Mouse (Mus musculus) brain, embryonic 18.5 days (tissue): ENCODE data around the gene Ccnd1.

Experiments
- DNase-seq: peaks from one replicate; pipeline ENCODE4 v3.0.0-alpha.2; 2012; ENCODE audit warnings: low read depth, low spot score

Gene Ccnd1

DNA sequence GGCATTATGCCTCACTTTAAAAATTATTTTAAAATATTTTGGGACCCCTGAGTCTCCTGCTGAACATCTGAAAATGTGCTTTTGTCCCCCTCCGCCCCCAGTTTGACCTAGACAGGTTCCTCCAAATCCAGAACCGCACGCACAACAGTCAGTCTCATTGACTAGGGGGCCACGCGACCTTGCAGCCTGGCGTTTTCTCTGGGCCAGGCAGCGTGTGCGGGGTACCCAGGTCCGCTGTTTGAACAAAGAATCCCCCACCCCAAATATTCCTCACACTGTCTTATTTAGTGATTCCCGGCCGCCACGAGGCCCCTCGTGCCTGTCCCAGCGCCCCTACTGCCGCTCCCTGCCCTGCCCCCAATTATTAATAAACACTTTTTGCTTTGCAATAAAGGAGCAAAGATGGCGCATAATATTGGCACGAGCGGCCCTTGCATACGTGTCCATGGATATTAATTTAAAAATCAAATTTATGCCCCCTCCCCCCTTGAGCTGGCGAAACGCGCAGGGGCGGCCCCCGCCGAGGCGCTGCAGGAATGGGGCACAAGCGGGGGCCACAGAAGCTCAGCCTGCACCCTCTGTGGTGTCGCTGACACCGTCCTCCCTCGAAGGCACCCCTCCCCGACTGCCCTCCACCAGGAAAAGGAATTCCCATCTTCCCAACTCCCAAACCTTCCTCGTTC lies 923 bp downstream of the Ccnd1 start:
- DNase-seq = no peak

DNA sequence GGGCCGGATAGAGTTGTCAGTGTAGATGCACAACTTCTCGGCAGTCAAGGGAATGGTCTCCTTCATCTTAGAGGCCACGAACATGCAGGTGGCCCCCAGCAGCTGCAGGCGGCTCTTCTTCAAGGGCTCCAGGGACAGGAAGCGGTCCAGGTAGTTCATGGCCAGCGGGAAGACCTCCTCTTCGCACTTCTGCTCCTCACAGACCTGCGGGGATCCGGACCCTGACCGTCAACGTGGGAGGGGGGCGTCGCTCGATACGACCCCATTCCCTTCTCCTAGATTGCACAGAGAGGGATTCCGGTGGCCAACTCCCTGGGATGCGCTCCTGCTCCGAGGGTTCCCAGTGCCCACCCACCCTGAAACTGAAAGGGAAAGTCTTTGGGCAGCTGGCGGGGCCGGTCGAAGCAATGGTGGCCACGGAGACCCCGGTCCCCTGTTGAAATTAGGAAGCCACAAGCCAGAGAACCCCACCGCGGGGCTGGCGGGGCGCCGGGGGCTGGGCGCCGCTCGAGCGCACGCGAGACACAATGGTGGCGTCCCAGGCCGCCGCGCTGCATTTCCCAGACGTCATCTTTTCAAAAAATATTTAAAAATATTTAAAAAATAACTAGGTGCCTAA lies 1.7 kb downstream of the Ccnd1 start:
- DNase-seq = no peak

DNA sequence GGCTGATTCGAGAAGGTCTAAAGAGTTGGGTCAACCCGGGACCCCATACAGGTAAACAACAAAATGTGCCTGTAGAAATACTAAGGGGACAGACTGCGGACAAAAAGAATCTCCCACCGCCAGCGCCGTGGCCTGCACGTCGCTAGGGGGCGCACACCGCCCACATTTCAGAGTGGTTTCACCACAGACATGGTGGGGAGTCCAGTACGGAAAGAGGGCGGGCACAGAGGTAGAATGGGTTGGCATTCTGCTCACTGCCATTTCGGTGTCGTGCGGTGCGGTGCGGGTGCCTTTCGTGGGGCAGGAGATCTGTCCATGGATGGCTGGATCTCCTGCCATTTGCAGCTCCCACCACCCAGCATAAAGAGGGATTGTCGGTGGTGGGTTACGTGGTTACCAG lies 2.2 kb downstream of the Ccnd1 start:
- no peak for DNase-seq

DNA sequence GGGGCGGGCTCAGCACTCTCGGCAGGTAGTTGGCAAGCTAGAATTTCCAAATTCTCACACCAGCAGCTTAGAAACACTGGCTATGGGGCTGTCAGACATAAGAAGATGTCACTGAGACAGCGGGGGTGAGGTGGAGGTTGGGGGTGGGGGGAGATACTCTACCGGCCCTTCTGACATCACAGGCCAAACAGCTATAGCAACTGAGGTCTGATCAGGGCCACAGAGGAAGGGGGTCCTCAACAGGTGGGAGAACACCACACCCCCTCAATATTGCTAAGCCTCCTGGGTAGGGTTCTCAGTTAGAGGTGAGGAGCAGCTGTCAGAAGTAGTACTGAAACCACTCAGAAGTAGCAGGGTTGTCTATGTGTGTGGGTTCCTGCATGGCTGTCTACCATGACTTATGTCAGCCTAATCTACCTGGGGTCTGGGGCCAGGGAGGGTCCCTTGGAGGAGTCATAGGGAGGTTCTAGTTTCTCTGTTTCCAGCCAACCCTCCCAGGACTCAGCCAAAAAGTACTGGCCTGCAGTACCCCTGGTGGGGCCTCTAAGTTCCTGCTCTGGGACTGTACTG lies 3.3 kb downstream of the Ccnd1 start:
- DNase-seq = no peak

DNA sequence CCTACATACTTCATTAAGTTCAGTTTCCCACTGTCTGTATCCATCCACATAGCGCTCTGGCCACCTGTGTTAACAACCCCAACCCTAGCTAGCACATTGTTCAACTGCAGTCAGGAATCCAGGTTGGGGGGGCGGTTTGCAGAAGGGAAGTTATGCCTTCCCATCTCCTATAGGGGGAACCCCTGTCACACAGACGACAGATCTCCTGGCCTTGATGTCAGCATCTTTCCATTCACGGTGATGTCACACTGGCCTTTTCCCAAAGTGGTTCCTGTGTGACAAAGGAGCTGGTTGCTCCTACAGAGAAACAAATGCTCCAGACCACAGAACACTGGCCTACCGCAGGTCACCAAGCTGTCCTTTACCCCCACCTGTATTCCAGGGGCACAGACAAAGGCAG lies 4.2 kb downstream of the Ccnd1 start:
- no peak for DNase-seq

DNA sequence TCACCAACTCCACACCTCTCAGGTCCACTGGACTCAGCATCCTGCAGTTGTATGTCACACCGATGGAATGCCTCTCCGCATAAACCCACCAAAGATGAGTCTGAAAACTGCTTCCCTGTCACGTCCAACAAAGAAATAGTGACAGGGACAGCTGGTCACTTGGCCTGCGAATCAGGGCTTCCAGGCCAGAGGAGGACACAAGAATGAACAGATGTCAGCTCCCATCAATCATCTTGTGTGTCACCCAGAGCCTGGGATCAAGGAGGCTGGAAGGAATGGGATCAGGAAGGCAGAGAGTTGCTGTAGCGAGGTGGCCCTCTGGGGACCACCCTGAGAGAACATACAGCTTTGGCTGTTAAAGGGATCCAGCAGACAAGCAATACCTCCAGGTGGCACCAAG lies 4.8 kb downstream of the Ccnd1 start:
- DNase-seq = no peak

DNA sequence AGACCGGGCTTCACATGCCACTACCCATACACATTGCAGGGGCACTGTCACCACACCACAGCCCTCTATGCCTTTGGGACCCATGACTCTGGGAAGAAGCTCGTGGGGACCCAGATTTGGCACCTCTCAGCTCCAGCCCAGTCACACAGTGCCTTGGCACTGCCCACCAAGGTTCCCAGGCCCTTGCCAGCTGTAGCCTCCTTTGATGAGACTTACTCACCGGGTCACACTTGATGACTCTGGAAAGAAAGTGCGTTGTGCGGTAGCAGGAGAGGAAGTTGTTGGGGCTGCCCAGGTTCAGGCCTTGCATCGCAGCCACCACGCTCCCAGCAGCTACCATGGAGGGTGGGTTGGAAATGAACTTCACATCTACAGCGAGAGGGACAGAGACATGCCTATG lies 5.9 kb downstream of the Ccnd1 start:
- DNase-seq = no peak

DNA sequence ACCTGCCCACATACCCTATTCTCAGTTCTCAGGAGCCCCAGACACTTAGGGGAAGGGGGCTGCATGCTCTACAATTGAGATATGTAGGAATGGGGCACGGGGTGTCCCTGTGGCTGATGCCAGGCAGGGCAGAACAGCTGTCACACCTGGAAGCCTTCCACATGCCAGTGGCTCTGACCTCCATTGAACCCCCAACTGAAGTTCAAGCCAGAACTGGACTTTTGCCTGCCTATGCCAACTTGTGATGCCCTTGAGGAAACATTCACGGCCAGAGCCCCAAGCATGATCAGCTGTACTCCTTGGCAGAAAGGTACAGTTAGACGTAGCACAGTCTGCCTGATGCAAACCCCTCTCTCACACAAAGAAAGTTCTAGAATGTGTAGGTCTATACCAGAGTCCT lies 6.4 kb downstream of the Ccnd1 start:
- no peak for DNase-seq

DNA sequence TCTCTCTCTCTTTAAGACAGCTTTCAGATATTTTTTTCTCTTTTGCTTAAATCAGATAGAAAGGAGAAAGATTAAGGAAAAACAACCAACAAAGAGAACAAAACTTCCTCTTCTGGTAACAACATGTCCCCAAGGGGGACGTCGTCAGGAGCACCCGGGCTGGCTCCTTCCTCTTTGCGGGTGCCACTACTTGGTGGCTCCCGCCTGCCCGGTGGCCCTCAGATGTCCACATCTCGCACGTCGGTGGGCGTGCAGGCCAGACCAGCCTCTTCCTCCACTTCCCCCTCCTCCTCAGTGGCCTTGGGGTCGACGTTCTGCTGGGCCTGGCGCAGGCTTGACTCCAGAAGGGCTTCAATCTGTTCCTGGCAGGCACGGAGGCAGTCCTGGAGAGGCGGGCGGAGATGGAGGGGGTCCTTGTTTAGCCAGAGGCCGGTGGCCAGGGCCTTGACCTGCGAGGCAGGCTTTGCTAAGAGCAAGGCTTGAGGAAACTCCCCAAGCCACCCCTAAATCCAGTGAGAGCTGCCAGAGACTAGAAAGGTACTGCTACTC lies 7.3 kb downstream of the Ccnd1 start:
- no peak for DNase-seq

DNA sequence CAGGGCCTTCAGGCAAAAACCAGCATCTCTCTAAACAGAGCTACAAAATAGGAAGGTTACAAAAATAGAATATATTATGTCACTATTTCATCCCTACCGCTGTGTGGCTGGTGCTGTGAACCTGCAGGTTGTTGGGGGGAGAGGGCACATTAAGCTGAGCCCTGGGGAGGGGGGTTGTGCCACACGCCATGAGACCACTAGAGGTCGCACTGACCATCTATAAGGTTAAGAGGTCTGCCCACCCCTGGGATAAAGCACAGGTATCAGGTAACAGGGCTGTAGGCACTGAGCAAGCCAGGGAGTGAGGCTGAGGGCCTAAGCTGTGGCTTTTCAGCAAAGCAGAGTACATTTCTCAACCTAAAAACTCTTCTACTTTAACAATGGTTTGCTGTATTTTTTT lies 7.9 kb downstream of the Ccnd1 start:
- DNase-seq = no peak

DNA sequence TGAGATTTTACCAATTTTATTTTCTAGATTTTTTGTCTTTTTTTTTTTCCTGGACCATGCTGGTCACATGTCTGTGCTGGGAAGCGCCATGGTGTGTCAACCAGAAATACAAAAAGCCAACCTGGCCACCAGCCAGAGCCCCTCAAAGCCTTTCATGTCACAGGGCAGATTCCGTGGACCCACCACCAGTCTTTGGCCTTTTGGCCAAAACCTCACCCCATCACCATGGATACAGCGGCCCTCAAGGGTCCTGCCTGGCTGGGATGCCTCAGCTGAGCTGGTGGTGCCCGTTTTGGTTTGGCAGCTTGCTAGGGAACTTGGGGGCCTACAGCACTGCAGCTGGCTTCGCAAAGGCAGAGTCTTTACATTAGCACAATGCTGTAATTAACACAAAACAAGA lies 9.8 kb downstream of the Ccnd1 start:
- no peak for DNase-seq

DNA sequence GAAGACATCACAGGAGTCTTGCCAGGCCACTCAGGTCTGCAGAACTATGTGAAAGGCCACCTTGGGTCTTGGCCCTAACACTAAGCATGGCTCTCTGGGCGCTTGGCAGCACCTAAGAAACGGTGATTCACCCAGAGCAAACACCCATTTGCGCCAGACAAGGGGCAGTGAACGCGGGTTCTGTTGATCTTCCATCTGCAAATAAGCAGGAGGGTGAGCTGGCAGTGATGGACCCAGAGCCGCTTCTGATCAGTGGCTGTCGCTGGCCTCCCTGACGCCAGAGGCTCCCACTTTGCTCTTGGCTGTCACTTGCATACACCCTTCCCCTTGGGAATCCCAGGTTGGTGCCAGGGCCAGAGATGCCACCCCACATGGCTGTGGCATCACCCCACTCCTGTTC lies 10.2 kb downstream of the Ccnd1 start:
- DNase-seq = no peak

DNA sequence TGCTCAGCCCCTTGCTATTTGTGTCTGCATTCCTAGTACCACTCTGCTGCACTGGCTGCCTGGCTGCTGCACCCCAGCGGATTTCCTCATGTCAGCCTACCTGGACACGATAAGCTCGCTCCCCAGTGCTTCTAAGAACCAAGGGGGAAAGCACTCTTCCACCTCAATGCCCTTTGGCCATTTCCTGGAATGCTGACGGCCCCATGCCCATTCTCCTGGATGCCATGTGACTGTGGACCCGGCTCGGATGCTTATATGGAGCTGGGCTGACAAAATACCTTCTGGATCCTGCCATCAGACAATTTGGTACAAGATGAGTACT lies 10.9 kb downstream of the Ccnd1 start:
- no peak for DNase-seq

DNA sequence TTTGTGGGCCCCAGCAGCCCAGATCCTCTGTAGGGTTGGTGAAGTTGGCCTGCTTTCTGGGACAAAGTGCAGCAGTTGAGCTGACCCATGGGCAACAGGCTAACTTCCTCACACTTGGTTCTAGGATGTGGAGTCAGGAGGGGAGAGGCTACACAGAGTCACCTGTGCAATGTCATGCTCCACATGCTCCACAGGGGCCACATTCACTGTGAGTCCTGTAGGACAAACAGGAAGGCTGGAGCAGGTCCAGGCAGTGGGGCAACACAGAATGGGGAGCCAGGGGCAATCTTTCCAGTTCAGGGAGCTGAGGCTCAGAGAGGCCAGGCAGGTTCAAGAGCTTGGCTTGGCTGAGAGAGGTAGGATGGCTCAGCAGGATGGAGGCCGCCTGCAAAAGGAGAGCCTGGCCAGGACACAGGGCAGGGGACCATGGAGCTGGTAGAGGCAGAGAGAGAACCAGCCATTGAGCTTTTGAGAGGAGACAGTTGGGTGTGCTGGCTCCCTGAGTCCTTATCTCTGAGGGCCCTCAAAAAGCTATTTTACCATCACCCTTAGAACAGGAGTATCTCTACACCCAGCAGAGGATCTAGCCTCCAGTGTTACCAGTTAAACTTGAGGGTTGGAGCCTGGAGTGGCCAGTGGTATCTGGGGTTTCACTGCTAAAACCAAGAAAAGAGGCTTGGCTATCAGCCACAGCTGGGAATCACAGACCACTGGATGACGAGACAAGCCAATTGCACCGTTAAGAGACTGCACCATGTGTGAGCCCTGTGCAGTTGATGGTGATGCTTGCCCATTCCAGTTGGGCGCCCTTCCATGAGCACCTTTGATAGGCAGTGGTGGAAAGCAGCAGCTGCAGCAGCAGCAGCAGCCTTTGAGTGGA lies 11.5 kb downstream of the Ccnd1 start:
- DNase-seq = no peak

DNA sequence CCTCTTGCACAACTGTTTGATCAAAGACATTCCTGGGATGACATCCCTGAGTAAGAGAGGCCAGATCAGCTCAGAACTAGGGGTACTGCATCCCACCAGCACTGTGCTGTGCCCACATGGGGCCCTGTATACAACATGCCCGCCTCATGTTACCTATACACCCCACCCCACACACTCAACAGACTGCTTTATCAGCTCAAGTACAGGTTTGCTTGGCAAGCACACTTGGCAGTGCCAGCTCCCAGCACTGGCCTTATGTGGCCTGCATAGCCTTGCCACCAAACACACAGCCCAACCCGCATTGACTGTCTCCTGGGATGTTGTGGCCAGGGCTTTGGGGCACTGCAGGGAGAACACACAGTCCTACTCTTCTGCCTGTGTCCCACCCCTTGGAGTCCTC lies 12.1 kb downstream of the Ccnd1 start:
- DNase-seq = no peak

DNA sequence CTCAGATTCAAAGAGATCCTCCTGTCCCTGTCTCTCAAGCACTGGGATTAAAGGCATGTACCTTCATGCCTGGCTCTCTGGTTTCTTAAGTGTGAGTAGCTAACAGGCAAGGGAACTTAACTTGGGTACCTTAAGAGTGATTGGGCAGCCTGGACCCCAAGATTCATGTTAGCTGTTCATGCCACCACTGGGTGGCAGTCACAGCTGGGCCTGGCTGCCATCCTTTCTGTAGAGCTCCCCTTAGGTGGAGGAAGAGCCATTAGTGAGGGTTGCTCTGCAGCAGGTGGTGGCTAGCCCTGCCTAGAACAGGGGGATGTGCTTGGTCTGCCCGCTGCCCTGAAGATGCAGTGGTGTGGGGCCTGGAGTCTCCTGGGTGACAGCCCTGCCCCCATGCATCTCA lies 20.9 kb downstream of the Ccnd1 start:
- no peak for DNase-seq

DNA sequence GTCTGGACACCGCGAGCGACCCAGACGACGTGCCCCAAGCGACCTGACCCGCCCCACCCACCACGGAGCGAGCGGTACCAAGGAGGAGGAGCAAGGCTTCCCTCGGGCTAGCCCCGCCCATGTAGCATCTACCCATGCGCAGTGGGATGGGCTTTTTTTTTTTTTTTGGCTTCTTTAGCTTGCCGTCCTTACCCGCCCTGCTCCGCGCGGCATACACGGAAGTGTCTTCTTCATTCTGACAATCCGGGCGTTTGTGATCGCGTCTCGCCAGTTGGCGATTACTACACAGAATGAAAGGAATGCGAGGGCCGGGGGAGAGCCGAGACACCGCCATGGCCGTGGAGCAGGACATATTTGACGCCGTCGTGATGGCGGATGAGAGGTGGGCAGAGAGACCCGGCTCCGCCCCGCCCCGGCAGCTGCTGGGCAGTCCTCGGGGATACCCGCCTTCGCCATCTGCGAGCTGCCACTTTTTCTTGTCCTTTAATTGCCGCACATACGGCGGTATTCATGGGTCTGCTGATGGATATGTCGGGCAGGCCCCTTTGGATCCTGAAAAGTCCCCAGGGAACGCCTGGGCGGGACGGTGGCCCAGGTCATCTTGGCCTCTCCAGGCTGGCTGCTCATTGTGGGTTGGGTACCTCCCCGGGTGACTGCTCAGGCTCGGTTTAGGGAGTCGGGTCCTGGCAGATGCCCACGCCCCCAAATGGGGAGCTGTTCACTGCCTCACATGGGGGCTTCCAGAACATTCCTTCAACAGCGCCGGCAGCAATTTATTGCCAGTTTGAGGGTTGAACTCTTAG lies 24.6 kb downstream of the Ccnd1 start, which contains the start of gene LTO1:
Gene LTO1 (plus strand): TSS at position 153 of the 803 bp plus-strand sequence.
- peak; percentile 91 for DNase-seq

DNA sequence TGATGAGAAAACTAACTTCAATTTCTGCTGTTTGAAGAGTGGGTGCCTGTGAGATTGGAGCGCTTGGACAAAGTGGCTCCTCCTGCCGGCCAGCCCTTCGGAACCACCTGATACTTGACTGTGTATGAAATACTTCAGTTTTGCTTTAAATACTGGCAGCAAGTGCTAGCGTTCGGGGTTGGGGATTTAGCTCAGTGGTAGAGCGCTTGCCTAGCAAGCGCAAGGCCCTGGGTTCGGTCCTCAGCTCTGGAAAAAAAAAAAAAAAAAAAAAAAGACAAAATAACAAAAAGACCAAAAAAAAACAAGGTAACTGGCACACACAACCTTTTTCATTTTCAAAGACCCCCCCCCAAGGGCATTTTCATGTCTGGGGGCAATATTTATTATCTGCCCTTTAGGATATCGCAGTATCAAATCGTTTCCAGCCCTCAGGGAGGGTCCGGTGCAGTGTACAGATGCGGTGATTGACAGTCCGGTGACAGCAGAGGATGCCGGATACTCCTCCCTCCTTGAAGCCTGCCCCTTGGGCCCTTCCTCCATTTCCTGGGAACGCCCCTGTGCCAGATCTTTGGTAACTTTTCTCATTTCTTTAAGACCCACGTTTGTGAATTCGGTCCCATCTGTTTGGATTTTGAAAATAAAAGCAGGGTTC lies 25.3 kb downstream of the Ccnd1 start:
- DNase-seq = no peak

DNA sequence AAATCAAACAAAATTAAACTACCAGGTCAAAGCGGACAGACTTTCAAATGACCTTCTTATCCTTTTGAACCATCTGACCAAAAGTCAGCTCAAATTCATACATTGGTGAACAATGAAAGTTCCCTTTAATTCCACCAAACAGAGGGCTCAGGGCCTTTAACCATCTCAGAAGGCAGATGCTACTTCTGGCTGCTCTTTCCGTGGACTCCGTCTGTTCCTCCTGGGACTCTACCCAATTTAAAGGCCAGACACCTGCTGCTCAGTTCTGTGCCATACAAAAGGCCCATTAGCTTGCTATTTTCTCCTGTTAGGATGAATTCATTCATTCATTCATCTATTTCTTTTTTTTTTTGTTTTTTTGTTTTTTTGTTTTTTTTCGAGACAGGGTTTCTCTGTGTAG lies 26.8 kb downstream of the Ccnd1 start:
- DNase-seq = no peak

DNA sequence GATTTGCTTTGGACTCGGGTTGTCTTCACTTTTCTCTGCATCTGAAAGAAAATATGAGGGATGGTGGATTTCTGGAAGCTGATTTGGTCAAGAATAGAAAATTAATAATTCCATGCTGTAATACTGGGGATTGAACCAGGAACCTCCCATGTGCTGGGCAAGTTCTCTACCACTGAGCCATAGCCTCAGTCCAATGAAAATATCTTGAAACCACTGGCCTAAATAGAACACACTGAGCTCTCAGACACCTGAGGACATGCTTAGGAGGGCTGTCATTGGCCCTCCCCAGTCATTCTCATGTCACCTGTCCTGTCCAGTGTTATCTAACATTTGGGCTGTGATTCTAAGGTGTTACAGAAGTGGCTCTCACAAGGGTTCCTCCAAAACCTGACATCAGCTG lies 28.6 kb downstream of the Ccnd1 start:
- no peak for DNase-seq

DNA sequence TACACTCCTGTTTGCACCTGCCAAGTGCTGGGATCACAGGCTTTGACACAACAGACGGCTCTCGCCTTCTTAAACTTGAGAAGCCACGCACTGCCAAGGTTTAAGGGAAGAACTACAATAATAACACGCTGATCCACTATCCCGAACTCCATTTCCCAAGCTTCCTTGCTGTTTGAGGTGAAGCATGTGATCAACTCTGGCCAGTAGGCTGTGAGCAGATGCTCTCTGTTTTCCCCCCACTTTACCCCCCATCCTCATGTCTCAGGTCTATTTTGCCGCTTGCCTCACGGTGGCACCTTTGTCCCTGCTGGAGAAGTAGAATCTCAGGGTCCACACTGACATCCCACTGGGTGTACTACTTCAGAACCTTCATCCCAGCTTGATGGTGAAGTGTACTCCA lies 31.0 kb downstream of the Ccnd1 start:
- no peak for DNase-seq
